Mouse (Mus musculus) left cerebral cortex, adult 11 months (tissue): Measurements from ENCODE around the gene Plch2.

Experiments used
- DNase-seq: peaks from one replicate; pipeline ENCODE4 v3.0.0; 2022; ENCODE audit warnings: low spot score

Plch2 gene

DNA sequence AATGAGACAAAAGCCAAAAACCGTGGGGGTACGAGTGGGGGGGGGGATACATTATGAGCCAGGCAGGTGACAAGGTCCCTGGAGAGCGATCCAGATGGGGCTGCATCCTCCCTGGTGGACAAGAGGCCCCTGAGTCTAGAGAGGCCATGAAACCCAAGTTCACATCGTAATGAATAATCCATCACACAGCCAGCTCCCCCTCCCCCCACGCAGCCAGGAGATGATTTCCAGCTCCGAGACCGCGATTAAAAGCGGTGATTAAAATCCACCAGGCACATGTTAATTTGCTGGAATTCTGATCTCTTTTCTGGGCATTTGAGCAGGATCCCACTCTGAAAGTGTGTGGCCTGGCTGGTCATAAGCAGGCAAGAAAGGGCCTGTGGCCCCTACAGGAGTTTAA is 35.8 kb downstream of the Plch2 start:
- DNase-seq: no peak

DNA sequence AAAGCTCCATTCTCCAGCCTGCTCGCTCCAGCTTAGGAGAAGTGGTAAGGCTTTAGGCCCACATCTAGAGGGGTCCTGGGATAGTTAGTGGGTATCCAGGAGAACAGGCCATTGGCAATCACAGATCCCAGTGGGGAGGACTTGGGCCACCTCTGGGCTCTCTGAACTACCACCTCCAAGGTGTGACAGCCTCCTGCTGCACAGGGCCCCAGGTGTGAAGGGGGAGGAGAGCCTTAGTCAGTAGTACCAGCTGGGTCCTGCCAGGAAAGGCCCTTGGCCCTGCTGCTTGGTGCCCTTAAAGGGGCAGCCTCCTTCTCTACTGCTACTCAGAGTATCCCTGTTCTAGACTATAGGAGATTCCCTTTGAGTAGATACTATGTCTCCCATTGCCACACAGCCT is 36.4 kb downstream of the Plch2 start:
- no peak for DNase-seq

DNA sequence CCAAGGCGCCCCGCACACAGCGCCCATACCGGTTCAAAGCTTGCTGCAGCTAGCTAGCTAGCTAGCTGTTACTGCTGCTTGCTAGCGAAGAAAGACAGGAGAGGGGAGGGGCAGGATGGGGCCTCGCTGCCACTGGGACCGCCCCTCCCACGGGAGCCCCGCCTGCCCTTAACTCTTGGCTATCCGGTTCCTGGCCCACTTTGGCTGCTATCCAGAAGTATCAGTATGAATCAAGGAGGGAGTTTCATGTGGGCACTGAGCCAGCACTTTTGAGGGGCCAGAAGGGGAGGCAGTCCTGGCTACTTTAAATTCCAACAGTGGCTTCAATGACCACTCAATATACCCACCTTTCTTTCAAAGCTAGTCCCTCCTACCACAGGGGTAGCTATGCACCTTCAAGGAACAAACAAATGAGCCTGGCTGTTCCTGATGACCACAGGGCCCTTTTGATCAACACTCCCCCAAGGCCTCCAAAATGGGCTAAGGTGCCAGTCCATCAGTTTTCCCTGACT is 37.2 kb downstream of the Plch2 start:
- DNase-seq: no peak

DNA sequence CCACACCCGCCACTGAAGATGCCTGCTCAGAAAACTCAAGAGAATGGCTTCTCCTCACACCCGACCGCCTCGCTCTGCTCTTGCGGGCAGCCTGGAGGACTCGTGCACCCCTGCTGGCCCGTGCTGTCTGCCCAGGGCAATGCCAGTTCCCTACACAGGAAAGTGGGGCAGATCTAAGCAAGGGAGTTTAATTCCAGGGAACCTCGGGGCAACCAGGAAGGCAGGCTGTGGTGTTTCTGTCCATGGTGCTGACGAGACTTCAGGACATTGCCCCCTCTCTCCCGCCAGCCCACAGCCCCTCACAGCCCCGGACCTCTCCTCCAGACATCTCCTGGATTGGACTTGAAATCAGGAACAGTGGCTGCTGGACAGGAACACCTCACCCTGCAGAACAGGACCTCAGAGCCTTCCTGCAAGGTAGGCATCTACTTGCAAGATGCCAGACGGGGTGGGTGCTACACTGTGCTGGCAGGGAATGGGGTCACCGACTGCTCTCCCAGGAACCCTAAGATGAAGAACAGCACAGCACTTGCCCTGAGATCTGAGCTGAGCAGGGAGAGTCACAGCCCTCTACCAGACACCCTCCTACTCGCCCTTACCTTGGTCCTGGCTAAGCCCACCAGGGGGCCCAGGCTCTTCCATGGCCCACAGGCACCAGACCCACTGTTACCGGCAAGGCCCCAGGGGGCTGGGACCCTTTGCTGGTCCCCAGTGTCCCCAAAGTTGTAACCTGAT is 37.8 kb downstream of the Plch2 start:
- no peak for DNase-seq

DNA sequence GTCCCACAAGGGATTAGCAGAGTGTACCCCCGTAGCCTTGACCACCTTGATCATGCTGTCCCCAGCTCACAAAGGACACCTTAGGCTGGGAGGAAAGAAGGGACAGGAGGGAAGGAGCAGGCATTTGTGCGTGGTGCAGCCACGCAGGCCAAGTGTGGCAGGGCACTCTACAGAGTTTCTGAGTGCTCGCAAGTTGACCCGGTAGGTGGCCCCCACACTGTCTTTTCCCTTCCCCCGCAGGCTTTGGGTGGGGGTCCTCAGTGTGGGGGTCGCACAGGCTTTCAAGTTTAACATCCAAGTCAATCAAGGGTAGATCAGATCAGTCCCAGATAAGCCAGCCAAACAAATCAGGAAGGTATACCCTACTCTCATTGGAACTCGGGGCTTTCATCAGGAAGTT is 38.5 kb downstream of the Plch2 start:
- no peak for DNase-seq

DNA sequence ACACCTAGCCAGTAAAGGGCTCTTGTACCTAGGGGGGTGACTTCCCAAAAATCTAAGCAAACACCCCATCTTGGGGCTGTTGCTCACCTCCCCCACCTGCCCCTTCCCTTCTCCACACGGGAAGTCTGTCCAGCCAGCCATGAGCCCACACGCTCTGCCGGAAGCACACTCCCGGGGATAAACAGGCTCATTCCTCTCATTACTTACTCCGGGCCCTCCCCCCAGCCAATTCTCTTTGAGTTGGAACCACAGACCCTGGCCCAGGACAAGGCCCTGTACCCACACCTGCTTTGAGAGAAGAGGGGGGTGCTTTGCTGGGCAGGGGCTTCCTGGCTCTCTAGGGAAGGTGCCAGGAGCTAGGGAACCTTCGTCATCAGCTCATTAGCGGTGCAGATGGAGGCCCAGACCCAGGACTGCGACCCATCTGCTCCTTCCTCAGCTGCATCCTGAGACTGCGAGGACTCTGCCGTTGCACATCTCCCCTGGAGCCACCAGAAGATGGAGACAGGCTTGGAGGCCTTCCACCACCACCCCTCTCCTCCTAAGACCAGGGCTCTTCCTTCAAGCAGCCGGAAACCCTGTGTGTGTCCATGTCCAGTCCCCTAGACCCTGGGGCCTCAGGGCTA is 39.2 kb downstream of the Plch2 start:
- DNase-seq: no peak

DNA sequence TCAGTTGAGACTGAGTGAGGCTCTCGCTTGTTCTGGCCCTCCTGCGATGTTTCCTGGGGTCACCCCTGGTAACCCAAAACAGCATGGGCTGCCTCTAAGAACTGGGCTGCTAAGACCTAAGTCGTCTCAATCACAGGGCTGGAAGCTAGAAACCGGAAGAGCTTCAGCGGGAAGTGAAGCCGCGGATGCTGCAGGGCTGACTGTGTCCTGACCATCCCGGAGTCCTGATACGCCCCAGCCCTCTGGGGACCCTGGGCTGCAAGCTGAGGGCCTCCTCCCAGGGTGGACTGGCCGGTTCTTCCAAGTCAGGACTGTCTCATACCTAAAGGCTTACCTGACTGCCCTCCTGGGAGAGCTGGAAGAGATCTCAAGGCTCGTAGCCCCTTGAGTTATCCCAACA is 39.8 kb downstream of the Plch2 start:
- no peak for DNase-seq

DNA sequence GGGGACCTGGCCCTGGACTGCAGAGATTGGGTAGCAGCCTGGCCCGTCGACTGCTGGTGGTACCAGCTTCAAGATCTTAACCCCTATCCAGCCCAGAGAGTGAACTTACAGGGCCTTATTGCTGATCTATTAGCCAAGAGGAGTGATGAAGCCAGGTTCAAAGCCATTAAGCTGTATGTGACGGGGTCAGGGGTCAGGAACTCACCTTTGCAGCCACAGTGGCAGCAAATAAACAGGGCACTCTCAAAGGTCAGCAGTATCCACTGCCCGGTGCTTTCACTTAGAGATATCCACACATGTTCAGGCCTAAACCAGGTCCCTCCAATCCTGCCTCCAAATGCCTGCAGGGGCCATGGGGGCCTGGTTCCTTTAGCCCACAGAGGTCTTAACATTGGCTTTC is 41.0 kb downstream of the Plch2 start:
- no peak for DNase-seq

DNA sequence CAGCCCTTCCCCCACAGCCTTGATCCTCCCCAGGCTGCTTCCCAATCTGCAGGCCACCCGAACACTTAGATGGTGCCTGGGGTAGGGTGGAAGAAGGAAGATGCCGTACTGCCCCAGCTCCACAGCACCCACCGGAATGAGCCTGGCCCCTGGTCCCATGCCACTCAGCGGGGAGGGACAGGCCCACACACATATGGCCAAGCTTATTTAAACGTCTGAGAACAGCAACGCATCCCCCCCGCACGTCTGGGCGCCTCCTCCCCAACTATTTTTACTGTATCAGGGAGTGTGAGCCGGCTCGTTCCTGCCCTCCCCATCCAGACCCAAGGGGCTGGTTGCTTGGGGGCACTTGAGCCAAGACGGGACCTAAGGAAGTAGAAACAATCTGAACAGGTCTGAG is 41.8 kb downstream of the Plch2 start:
- DNase-seq: no peak

DNA sequence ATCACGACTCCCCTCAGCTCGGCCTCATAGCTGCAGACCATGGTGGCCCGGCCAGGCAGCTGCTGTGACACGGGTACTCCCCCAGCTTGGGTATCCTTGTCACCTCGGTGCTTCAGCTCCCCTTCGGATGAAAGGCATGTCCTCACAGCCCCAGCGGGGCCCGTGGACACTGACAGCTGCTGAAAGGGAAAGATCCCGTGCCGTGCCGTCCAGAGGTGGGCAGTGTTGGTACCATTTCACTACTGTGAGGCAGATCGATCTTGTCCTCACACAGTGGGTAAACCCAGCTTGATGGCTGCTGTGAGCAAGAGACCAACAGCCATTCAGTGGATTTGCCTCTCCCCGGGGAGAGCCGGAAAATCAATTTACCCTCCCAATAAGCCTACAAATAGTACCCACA is 42.3 kb downstream of the Plch2 start:
- no peak for DNase-seq

DNA sequence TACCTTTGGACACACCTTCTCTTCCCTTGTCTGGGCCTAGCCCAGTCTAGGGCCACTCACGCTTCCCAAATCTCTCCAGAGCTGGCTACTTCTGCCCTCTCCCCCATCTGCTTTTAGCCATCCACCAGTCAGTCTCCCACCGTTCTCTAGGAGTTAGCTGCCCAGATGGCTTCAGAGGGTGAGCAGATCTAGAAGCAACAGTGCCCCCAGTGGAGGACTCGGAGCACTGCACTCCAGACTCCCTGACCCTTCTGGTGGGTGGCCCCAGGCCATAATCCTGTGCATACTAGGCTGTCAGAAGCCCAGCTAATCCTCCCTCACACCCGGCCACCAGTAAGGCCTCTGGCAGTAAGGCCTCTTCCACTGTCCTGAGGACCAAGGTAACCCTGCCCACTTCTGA is 43.8 kb downstream of the Plch2 start:
- DNase-seq: no peak

DNA sequence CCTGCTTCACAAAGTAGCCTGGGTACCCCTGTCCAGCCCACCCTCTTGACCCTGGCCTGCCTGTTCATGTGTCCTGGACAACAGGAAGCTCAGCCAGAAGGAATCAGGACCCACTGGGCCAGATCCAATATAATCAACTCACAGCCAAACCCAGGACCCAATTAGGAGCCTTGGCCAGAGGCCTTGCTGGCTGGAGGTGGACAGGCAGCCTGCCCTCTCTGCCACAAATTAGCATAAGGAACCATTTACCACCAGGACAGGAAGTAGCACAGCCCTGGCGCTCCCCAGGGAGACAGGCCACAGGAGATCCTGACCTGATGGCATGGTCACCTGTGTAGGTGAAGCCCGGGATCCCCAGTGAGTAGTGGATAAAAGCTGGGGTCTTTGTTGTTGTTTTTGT is 44.5 kb downstream of the Plch2 start:
- DNase-seq: no peak

DNA sequence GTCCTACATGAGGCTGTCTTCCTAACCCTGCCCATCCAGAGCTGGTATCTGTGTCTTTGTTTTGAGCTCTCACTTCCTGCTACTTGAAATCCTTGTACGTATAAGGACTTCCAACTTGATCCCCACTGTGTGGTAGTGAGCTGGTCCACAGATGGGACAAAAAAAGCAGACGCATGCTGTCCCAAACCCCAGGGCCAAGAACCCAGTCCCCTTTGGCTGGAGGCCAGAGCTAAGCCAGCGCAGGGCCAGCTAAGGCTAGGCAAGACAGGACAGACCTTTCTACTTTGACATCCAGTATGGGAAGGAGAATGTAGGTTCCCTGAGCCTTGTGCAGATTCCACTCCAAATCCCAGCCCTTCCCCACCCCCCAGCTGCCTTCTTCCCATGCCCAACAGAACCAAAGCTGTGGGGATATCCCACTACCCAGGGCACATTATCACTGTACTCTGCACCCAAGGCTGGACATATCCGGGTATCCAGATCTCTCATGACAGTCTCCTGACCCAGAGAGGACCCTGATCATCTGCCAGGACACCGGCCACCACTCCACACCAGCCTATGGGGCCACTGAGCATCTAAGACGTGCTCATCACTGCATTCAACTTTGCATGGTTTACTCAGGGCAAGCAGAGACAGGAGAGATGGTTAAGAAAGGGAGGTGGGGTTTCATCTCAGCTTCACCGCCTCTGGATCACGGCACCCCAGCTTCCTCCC is 45.1 kb downstream of the Plch2 start:
- DNase-seq: no peak

DNA sequence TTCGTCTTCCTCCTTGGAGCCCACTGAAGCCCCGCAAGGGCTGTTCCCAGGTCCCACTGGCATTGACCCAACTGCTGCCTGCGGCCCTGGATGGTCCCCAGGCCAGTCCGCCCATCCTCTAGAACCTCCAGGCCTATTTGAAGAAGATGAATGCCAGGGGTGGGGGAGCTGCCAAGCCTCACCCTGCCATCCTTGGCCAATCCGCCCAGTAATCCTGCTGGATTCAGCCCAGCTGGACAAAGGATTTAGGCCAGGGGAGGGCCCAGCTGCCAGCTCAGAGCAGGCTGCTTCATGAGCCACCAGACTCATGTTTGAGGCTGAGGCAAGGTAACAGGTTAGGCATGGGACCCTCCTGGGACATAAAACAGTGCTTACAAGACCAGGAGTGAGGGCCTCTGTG is 45.7 kb downstream of the Plch2 start:
- no peak for DNase-seq

DNA sequence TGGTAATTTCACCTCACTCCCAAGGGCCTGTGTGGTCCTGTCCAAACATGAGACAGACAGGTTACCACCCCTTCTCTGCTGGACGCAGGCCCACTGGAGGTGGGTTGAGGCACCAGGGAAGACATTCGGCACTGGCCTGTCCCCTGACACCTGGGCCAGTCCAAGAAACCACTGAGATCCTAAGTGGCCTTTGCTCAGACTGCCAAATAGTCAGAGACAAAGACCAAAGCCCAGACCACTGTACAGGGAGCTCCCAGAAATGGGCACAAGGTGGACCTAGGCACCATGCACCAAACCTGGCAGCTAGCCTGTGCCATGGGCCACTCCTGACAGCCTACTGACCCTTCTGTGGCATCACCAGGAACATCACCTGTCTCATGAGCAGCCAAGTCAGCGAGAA is 47.4 kb downstream of the Plch2 start:
- no peak for DNase-seq

DNA sequence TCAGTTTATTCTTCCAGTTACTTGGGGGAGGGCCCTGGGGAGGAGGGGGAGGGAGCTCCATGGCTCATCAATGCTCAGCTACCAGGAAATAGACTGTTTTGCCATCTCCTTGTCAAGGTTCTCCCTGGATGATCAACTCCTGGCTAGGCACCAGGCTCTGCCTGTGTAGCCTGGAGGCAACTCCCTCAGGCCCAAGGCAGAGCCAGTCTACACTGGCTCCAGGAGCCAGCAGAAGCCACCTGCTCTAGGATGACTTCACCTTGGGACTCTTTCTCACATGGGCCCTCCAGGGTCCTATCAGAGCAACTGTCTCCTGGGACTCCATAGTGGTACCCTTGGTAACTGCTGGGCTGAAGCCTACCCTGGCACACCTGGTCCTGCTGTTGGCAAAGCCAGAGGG is 48.5 kb downstream of the Plch2 start:
- DNase-seq: no peak

DNA sequence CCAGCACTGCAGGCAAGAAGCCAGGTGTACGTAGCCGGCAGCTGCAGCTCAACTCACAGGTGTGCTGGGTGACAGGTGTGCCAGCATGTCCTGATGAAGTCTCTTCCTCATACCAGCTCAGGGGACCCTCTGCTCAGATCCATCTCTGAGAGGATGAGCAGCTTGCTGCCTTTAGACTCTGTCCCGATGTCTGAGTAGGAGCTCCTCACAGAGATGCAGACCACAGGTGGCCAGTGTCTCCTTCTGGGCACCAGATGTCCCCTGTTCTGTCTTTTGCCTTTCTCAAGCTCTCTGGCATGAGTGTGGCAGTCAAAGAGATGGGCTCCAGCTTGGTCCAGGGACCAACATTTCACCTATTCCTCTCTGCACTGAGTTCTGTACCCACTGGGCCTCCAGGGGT is 48.9 kb downstream of the Plch2 start:
- no peak for DNase-seq

DNA sequence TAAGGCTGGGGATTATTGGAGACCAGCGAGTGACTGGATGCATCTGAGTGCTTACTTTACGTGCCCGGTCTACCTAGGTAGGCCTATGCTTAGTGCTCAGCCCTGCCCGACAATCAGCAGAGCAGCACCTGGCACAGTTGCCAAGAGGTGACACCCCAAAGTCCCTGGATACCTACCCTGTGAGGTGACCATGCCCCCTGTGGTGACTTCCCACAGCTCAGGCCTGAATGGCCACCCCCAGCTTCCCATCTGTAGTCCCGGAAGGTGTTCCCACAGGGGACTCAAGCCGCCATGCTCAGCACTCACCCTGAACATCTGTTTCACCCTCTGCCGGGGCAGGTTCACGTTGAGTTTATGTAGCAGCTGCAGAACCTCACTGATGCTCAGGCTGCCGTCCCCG is 50.3 kb downstream of the Plch2 start:
- DNase-seq: no peak

DNA sequence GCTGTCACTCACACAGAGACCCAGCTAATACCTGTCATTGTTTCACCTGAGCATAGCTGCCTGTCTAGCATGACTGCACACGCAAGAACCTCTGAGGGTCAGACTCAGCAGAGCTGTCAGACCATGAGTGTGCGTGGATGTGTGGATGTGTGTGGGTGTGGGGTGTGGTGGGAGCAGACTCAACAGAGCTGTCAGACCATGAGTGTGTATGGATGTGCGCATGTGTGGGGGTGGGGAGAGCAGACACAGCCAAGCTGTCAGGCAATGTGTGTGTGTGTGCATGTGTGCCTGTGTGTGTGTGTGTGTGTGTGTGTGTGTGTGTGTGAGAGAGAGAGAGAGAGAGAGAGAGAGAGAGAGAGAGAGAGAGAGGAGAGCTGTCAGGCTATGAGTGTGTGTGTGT is 51.3 kb downstream of the Plch2 start:
- DNase-seq: no peak

DNA sequence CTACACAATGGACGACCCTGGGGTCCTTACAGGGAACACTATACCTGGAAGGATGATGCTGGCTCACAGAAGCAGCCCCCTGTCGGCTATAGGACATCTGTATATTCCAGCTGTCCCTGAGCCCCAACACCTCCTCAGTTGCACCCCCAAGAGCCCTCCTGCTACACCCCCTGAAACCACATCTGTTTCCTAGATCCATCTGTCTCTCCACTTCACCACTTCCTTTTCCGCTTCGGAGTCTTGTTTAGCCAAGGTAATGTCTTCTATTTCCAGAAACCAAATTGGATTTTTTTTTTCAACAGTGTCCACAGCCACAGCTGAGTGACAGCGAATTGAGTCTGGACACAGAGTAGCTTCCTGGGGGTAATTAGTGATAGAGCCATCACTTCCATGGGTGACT is 57.2 kb downstream of the Plch2 start:
- no peak for DNase-seq

DNA sequence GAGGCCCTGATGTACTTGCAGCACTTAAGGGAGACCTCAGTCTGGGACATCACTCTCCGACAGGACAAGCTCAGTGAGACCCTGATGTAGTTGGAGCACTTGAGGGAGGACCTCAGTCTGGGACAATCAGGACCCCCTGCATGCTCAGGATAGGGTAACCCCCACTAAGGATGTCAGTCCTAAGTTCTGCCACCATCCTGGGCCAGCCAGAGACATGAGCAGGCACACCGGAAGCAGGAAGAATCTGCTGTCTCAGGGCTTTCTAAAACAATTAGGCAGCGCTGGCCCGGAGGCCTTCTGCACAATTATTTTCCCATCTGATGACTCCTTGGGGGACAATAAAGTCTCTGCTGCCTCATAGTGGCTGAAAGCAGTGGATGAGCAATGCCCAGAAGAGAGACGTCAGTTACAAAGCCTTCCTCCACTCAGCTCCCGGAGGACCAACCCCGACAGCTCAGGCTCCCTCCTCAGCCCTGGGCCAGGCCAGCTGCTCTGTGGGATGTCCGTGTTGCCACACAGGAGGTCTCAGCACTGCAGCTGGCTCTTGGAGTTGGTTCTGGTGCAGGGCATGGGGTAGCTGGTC is 59.9 kb downstream of the Plch2 start:
- no peak for DNase-seq

DNA sequence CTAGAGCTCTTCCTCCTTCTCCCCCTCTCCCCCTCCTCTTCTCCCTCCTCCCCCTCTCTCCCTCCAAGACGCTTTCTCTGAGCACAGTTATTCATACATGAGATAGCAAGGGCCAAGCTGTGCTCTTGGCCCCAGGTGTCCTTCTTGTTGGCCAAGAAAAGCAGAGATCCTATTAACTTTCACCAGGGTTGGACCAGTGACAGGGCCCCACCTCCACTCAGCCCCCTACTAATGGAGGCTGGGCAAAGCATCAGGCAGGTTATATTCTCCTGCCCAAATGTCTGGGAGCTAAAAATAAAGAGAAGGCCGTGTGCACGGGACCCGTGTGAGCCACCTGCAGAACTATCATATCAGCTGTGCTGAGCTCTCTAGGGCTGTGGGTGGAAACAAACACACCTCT is 61.7 kb downstream of the Plch2 start:
- no peak for DNase-seq

DNA sequence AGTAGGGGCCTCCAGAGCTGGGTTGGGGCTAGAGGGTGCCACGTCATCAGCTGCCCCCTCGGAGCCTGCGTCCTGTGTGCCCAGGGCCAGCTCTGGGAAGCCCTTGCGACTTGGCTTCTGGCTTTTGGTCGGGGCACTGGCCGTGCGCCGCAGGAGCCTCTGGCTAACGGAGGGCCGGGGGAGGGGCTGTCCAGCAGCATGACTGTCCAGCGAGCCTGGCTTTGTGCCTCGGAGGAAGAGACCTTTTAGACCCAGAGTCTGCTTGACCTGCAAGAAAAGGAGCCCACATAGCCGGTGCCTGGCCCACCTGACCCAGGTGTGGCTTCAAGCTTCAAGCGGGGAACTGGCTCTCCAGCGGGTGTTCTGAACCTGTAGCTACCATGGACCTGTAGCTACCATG is 69.8 kb downstream of the Plch2 start:
- DNase-seq: no peak
